Mouse (Mus musculus): ENCODE data around the gene Egfl7.

Gene Egfl7

GRCm38 (mm10) chr2:26570034-26570433 lies 9.8 kb upstream of the Egfl7 start:
- peak; percentile 86 for DNase-seq (ENCODE audit: low spot score)

GRCm38 (mm10) chr2:26571400-26571799 lies 8.4 kb upstream of the Egfl7 start:
- DNase-seq (ENCODE audit: low spot score), result no peak

DNA sequence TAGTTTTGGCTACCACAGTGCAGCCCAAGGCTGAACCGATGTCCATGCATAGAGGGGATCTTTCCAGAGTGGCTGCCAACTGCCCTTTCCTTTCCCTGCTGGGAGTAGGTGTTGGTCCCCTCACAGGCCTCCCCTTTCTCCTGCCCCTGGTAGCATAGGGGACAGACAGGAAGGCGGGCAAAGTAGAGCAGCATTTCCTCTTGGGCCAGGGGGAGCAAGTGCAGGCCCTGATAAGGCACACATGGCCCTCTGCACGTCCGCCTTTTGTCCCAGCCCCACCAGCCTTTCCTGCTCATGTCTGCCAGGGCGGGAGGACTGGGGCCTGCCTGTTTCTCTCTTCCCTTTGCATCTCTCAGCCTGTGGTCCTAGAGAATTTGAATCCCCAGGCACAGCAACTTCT lies 8.0 kb upstream of the Egfl7 start:
- DNase-seq (ENCODE audit: low spot score), result no peak

GRCm38 (mm10) chr2:26573396-26573795 lies 6.4 kb upstream of the Egfl7 start:
- peak; percentile 59 for DNase-seq (ENCODE audit: low spot score)

DNA sequence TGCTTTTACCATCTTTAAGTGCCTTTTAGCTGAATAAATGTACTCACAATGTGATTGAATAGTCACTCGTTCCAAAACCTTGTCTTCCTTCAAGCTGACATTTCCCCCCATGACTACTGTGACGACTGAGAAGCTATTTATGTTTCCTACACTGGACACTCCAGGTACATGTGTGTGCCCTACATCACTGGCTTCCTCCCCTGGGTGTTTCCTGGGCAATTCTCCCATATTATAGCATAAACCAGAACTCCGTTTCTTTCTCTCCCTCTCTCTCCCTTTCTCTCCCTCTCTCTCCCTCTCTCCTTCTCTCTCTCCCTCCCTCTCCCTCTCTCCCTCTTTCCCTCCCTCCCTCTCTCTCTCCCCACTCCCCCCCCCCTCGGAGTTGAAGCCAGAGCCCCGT lies 6.0 kb upstream of the Egfl7 start:
- DNase-seq (ENCODE audit: low spot score), result no peak

GRCm38 (mm10) chr2:26574862-26575261 lies 5.0 kb upstream of the Egfl7 start:
- peak; percentile 41 for DNase-seq (ENCODE audit: low spot score)

- no peak for DNase-seq (ENCODE audit: low spot score)
Measured at GRCm38 (mm10) chr2:26575378-26575777, 4.4 kb upstream of the Egfl7 start.

DNA sequence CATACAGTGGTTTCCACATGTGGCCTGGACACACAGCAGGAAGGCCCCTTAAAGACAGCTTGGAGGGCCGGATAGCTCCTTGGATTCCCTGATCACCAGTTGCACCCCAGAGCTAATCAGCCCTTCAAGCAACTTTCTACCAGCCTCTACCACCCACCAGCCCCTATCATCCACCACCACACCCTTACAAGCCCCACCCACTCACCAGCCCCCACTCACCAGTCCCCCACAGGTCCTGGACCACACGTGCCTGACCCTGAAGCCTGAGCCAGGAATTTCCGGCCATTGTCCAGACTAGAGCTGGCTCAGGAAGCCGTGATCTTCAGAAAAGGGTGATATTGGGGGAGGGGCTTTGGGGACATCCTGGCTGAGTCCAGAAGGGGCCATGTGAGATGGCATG lies 3.9 kb upstream of the Egfl7 start:
- DNase-seq (ENCODE audit: low spot score), result no peak

DNA sequence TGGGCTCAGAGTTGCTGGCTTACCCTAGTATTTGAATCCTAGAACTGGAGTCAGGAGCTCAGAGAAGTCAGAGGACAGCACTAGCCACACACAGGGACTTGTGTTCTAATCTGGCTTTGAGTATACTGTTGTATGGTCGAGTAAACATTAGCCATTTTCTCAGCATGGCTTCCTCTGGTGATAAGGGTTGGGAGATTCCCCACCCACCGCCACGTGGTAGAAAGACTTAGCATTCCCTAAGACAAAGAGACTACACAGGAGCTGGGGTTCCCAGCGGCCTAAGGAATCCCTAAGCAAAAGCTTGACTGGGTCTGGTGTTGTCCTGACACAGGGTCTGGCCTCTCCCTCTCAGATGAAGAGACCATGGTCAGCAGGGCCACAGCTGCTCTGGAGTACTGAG lies 3.4 kb upstream of the Egfl7 start:
- no peak for DNase-seq (ENCODE audit: low spot score)

DNA sequence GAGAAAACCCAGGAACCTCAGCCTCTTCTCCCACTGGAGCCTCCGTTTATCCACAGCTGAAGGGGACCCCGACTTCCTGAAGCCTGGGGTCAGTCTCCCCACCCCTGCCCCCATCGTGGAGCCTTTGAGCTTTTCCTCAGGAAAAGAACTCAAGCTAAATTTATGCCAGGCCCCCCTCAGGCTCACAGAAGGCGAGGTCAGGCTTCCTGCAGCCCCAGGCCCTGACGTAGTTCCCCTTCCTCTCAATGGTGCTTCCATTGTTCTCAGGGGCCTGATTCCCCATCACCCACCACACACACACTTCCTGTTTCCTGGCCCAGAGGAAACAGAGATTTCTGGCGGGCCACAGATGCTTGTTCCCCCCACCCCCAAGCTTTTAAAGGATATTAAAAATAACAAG lies 1.4 kb upstream of the Egfl7 start:
- no peak for DNase-seq (ENCODE audit: low spot score)

- DNase-seq (ENCODE audit: low spot score), result no peak
Measured at GRCm38 (mm10) chr2:26580751-26581150, 937 bp downstream of the Egfl7 start.

DNA sequence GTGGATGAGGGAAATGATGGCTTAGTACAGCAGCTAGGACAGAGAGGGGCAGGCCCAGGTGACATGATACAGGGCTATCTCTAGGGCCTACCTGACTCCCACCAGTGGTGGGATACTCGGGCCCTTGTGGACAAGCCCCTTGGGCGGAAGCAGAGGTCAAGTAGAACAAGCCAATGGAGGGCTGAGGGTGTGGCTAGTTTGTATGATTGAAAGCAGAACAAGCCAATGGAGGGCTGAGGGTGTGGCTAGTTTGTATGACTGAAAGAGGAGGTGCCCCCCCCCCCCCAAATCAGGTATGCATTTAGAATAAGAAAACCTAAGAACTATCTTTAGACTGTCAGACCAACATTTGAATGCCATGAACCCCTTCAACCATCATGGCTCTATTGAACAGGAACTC lies 2.4 kb downstream of the Egfl7 start:
- DNase-seq (ENCODE audit: low spot score), result no peak

DNA sequence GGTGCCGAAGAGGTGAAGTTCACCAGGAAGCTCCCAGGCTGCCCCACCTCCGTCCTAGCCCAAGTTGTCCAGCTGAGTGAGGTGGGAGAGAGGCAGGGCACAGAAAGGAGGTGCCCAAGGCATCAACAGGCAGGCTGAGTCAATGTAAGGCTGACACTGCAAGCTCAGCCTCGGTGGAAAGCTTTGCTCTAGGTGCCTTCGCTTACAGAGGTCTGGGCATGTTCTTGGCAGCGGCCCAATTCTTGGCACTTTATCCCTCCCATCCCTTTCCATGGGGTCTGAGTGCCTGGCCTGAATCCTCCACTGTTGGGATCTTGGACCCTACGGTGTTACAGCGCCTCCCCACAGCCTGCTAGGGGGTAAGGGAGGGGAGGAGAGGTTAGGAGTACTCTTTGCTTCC lies 2.9 kb downstream of the Egfl7 start:
- DNase-seq (ENCODE audit: low spot score), result no peak

GRCm38 (mm10) chr2:26583640-26584039 lies 3.8 kb downstream of the Egfl7 start:
- no peak for DNase-seq (ENCODE audit: low spot score)

DNA sequence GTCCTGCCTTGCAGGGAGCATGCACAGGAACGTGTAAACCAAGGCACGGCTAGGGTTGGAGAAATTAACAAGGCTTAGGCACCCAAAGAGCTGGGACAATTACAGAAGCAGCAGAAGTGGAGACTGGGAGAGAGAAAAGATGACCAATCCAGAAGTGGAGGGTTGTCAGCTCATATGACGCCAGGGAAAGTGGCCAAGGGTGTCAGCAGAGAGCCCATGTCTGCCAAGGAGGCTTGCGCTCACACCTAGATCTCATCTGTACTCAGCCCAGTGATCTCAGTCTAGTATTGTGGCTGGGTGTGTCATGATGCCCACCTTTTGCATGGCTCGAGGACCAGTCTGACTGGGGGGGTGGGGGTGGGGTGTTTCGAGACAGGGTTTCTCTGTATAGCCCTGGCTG lies 5.9 kb downstream of the Egfl7 start:
- DNase-seq (ENCODE audit: low spot score), result no peak

- DNase-seq (ENCODE audit: low spot score), result peak; percentile 86
Measured at GRCm38 (mm10) chr2:26586294-26587043, 6.7 kb downstream of the Egfl7 start, which contains the start of gene Gm20532. Gene Gm20532 (plus strand): TSS chr2:26586639.

- DNase-seq (ENCODE audit: low spot score), result no peak
Measured at GRCm38 (mm10) chr2:26587044-26587405, 7.2 kb downstream of the Egfl7 start.

- no peak for DNase-seq (ENCODE audit: low spot score)
Measured at GRCm38 (mm10) chr2:26588573-26588972, 8.8 kb downstream of the Egfl7 start.

GRCm38 (mm10) chr2:26589284-26589683 lies 9.5 kb downstream of the Egfl7 start:
- DNase-seq (ENCODE audit: low spot score), result no peak

DNA sequence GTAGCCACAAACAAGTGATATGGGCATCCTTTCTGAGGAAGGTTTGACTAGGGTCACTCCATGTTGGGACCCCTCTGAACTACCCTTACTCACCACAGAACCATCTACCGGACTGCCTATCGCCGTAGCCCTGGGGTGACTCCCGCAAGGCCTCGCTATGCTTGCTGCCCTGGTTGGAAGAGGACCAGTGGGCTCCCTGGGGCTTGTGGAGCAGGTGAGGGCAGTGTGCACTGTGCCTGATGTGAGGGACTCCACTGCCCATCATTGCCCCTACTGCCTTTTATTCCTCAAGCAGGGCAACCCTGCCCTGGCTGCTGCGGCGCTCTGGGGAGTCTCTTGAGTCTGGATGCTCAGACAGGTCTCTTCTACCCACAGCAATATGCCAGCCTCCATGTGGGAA lies 10.5 kb downstream of the Egfl7 start:
- DNase-seq (ENCODE audit: low spot score), result no peak

DNA sequence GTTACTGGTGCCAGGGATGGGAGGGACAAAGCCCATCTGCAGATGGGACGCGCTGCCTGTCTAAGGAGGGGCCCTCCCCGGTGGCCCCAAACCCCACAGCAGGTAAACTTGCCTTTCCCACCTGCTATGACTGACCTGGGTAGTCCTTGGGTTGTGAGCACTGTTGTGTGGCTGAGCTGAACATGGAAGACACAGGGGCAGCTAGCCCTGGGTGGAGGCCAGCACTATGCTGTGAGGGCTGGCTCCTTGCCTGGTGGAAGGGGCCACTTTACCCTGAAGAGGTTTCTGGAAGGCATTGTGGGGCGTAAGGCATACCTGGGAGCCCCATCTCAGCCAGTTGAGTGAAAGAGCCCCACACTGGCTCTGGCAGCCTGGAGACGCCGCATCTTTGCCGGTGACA lies 11.1 kb downstream of the Egfl7 start:
- DNase-seq (ENCODE audit: low spot score), result no peak

DNA sequence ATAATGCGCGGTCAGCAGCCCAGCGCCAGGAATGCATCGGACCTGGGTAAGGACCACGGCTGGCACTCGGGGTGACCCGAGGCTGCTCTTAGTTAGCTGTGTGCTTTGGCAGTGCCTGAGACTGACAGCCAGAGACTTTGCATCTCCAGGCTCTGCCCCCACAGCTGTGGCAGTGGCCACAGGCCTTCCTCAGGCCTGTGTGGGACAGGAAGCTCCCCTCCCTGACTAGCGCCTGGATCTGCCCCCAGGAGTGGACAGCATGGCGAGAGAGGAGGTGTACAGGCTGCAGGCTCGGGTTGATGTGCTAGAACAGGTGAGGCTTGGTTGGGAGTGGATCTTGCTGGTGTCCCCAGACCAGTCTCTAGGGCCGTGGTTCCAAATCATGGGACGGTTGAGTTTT lies 11.6 kb downstream of the Egfl7 start:
- DNase-seq (ENCODE audit: low spot score), result no peak

DNA sequence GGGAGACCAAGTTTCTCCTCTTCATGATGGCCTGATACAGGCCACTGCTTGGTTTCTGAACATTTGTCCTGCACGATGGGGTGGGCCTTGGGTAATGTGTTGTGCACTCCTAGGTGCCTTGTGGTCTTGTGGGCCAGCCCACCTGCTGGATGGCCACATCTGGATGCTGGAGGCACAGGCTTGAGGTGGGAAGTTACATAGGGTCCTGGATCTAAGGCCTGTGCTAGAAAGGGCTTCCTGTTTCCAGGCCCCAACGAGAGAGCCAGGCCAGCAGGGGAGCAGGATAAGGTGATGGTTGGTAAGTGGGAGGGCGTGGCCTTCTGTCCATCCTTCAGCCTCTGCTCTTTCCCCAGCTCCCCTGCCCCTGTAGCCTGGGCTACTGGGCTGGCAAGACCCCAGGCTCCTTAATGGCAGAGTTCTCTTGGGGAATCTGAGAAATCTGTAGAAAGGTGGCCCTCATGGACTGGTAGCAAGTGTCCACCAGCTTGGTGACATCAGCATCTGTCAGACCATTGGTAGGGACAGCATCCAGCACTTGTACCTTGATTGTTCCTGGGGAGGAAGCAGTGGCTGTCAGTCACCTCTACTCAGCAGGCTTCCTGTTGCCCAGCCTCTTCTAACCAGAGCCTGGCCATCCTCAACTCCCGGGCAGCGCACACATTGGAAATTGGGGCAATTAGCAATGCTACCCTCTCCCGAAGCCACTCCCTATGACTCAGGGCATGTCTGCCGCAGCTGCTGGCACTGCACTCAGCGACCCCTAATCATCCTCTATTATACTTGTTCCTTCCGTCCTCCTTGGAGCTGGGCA lies 13.6 kb downstream of the Egfl7 start:
- peak; percentile 45 for DNase-seq (ENCODE audit: low spot score)

- DNase-seq (ENCODE audit: low spot score), result peak; percentile 67
Measured at GRCm38 (mm10) chr2:26594022-26594346, 14.2 kb downstream of the Egfl7 start.
